Mouse (Mus musculus) stomach, postnatal 0 days (tissue): ENCODE measurements around the gene Gm28230. TPM values are rescaled to one million over a fixed set of nuclear protein-coding genes. Genes with fewer than 3 reads are reported as not detected.
A peak's percentile ranks its signal among the peaks of the same experiment; 100 is the strongest.

Source experiments
- ATAC-seq: fragments of 200-750 bp; cut with Nextera tagmentation; 2 replicates; pipeline ENCODE4 v1.8.0; 2017; ENCODE audit not compliant: low FRiP score, low TSS enrichment
- DNase-seq: peaks from one replicate; pipeline ENCODE4 v3.0.0-alpha.2; 2016; ENCODE audit warnings: low spot score
- H3K27ac ChIP-seq: fragments of 300-500 bp; sonication (generic); replicated peaks from 2 replicates; pipeline ENCODE4 v1.5.1; 2014; ENCODE audit warnings: mild to moderate bottlenecking, control low read depth
- H3K27me3 ChIP-seq: fragments of 300-500 bp; sonication (generic); 2 replicates; pipeline ENCODE4 v1.6.1; 2014; ENCODE audit warnings: low read length; ENCODE audit not compliant: control insufficient read depth, insufficient read depth
- H3K36me3 ChIP-seq: fragments of 300-500 bp; sonication (generic); 2 replicates; pipeline ENCODE4 v1.6.1; 2014; ENCODE audit warnings: low read length, mixed read lengths; ENCODE audit not compliant: control insufficient read depth, insufficient read depth
- H3K4me1 ChIP-seq: fragments of 300-500 bp; sonication (generic); replicated peaks from 2 replicates; pipeline ENCODE4 v1.6.1; 2014; ENCODE audit warnings: antibody characterized with exemption; ENCODE audit not compliant: control insufficient read depth, insufficient read depth
- H3K4me2 ChIP-seq: fragments of 300-500 bp; sonication (generic); replicated peaks from 2 replicates; pipeline ENCODE4 v1.6.1; 2014; ENCODE audit warnings: low read depth, mild to moderate bottlenecking, control low read depth, moderate library complexity
- H3K4me3 ChIP-seq: fragments of 300-500 bp; sonication (generic); 2 replicates; pipeline ENCODE4 v1.5.1; 2014; ENCODE audit warnings: low read depth, low read length, control low read depth
- H3K9ac ChIP-seq: fragments of 300-500 bp; sonication (generic); 2 replicates; pipeline ENCODE4 v1.6.1; 2014; ENCODE audit warnings: mild to moderate bottlenecking, low read length, control low read depth, mixed read lengths
- H3K9me3 ChIP-seq: fragments of 300-500 bp; sonication (generic); 2 replicates; pipeline ENCODE4 v1.6.1; 2016; ENCODE audit warnings: low read length; ENCODE audit not compliant: control insufficient read depth
- CTCF ChIP-seq: IDR thresholded peaks from 2 replicates; pipeline ENCODE4 v1.5.1; 2016; ENCODE audit warnings: antibody characterized with exemption, low read depth, mild to moderate bottlenecking, moderate library complexity
- EP300 ChIP-seq: optimal IDR thresholded peaks from 2 replicates; pipeline ENCODE3; 2016; ENCODE audit warnings: antibody characterized with exemption
- WGBS: fragments of 180-500 bp; shearing (Covaris S2); extraction: QIAGEN DNeasy Blood & Tissue Kit; methylation state at CpG from one replicate; pipeline ENCODE4 v1.1.7; 2014; 5-methylcytosine and 5-hydroxymethylcytosine counted together
- polyA plus RNA-seq: library from polyadenylated mRNA; unstranded; fragments of >200 nt; fragmentation: Nextera tagmentation; extraction: Ambion mirVana; gene quantifications from 2 replicates; pipeline ENCODE4 v1.2.1, GENCODE M21; 2015

Gene Gm28230
- polyA plus RNA-seq, 1 experiment from 2014 or later: not detected

DNA sequence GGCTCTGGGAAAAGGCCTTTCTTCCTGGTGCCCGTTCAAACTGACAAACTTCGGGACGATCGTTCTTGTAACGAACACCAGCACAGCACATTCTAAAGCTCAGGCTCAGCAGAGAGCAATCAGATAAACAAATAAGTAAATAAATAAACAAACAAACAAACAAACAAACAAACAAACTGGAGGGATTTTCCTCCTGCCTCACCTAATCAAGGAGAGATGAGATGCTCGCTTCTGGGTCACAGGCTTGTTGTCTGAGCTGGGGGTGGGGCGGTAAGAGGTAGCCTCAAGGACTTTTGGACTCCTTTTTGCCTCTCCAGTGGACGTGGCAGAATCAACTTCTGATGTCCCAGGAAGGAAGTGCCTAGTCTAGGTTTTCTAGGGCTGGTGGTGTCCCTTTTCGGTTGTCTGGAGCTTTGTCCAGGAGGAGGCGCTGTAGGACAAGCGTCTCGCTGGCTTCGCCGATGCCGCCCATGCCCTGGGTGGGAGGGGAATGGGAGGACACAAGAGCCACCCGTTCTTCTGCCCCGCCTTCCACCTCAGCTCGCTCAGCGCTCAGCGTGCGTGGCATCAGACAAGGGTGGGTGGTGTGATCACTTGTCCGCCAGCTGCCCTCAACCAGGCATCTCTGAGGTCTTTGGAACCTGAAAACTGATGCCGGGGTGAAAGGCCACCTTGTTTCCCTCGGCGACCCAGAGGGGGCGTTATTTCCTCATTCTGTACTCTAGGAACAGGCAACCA lies 10.9 kb upstream of the Gm28230 start:
- no peak for TF ChIP-seq EP300
- peak; percentile 94 for TF ChIP-seq CTCF
- H3K4me2 ChIP-seq: peak overlapping the region; percentile 48
- 4% methylated on average over 26 of the region's 26 CpGs for WGBS
- no peaks in the 10 kb centered on the region for H3K36me3 ChIP-seq
- DNase-seq (peak; percentile 85), ATAC-seq (peak; percentile 78)
- no peak overlapping the region for H3K27ac ChIP-seq
- no peaks in the 10 kb centered on the region for H3K4me1 ChIP-seq
- H3K9me3 ChIP-seq: no peaks in the 10 kb centered on the region
- peaks cover 17% of the 10 kb centered on the region; the same call in 1 of the 2 replicates for H3K27me3 ChIP-seq
- no peak overlapping the region for H3K9ac ChIP-seq
- H3K4me3 ChIP-seq: no peak overlapping the region

DNA sequence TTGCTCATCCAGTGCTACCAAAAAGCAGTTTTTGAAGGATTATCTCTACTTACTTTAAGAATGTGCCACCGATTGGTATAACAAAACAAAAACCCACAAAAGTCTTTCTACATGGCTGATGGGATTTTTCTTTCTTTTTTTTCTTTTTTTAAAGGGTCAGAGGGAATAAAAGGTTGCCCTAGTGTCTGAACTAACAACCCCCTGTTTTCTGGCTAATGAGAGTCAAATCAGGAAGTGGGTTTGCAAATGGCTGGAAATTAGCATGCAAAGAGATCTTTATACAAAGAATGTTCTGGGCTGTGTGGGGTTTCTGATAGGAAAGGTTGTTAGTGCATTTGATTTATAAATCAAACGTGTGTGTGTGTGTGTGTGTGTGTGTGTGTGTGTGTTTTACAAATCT lies 6.1 kb upstream of the Gm28230 start:
- 36% methylated on average over 2 of the region's 2 CpGs for WGBS
- no peaks in the 10 kb centered on the region for H3K4me1 ChIP-seq
- TF ChIP-seq CTCF (no peak), EP300 (no peak)
- H3K9me3 ChIP-seq: no peaks in the 10 kb centered on the region
- DNase-seq (no peak), ATAC-seq (no peak)
- no peak overlapping the region for H3K27ac ChIP-seq
- no peak overlapping the region for H3K9ac ChIP-seq
- no peaks in the 10 kb centered on the region for H3K36me3 ChIP-seq
- no peak overlapping the region for H3K4me3 ChIP-seq
- H3K4me2 ChIP-seq: no peak overlapping the region
- H3K27me3 ChIP-seq: peaks cover 27% of the 10 kb centered on the region; the same call in 1 of the 2 replicates

DNA sequence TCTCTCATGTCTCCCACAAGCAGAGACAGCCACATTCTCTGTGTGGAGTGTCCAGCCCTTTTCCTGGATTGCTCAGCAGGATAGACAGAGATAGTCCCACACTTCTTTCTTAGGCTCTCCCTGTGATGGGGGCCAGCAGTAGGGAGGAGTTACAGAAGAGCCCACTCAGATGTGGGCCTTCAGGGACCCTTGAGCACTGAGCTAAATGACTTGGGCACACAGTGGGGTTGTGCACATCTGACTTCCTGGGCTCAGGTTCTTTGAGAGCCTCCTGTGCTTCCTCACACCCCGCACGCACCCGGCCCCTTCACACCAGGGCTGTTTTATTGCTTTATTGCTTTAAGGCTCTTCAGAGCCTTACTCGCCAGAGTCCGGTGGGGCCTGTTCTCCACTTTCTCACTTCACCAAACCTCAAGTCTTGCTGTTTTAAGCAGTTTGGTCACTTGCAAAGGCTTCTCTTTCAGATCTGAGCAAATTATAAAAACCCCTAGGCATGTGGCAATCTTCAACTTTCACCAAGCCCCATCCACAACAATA lies 5.5 kb upstream of the Gm28230 start:
- Histone ChIP-seq H3K27ac (no peak overlapping the region), H3K4me3 (no peak overlapping the region)
- ATAC-seq: no peak

DNA sequence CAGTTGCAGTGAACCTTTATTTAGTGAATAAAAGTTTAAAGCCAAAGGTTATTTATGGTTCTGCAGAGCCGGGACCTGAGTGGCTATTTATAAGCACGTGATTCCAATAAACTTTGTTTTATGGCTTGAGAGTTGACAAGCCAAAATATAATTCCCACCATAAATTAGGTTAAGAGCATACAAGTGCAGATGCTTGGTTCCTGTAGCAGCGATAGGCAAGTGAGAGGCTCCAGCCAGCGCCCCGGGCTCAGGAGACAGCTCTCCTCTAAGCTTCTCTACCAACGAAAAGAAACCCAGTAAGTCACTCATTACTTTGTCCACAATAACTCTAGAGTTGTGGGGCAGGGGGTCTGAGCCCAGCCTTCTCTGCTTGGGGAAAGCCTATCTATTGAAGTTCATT lies 4.6 kb upstream of the Gm28230 start:
- H3K27ac ChIP-seq: no peak overlapping the region
- no peak overlapping the region for H3K4me3 ChIP-seq
- TF ChIP-seq CTCF (no peak), EP300 (no peak)
- ATAC-seq (no peak), DNase-seq (no peak)
- no peak overlapping the region for H3K4me2 ChIP-seq
- no peak overlapping the region for H3K9ac ChIP-seq
- peaks cover 24% of the 10 kb centered on the region; the same call in 1 of the 2 replicates for H3K27me3 ChIP-seq
- 11% methylated on average over 6 of the region's 6 CpGs for WGBS
- no peaks in the 10 kb centered on the region for H3K4me1 ChIP-seq
- no peaks in the 10 kb centered on the region for H3K36me3 ChIP-seq
- H3K9me3 ChIP-seq: no peaks in the 10 kb centered on the region

More for the DNA sequence above, 5.5 kb upstream of the Gm28230 start:
- H3K9me3 ChIP-seq: no peaks in the 10 kb centered on the region
- WGBS: 28% methylated on average over 5 of the region's 5 CpGs
- H3K4me1 ChIP-seq: no peaks in the 10 kb centered on the region
- H3K4me2 ChIP-seq: no peak overlapping the region
- H3K27me3 ChIP-seq: peaks cover 24% of the 10 kb centered on the region; the same call in 1 of the 2 replicates
- H3K9ac ChIP-seq: no peak overlapping the region
- H3K36me3 ChIP-seq: no peaks in the 10 kb centered on the region
- TF ChIP-seq CTCF (no peak), EP300 (no peak)
- DNase-seq: no peak

DNA sequence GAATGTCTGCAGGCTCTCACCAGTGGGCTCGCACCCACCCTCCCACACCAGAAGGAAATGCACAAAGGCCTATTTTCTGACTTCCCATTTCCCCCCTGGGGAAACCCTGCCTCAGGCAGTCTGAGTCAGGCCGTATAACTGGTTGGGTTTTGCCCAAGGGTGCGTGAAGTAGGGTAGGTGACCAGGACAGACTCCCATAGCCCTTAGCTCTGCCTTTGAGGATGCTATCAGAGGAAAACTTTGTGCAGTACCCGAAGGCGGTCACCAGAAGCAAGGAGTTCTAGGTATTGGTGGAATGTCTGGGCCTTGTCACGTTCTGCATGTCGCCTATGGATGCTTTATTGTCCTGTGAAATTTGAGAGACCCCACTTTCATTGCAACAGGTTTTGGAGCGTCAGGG lies 3.6 kb upstream of the Gm28230 start:
- 29% methylated on average over 8 of the region's 8 CpGs for WGBS
- DNase-seq (no peak), ATAC-seq (no peak)
- peaks cover 24% of the 10 kb centered on the region; the same call in 1 of the 2 replicates for H3K27me3 ChIP-seq
- H3K4me3 ChIP-seq: no peak overlapping the region
- no peak overlapping the region for H3K4me2 ChIP-seq
- no peaks in the 10 kb centered on the region for H3K36me3 ChIP-seq
- H3K4me1 ChIP-seq: no peaks in the 10 kb centered on the region
- TF ChIP-seq EP300 (no peak), CTCF (no peak)
- H3K9me3 ChIP-seq: no peaks in the 10 kb centered on the region
- no peak overlapping the region for H3K27ac ChIP-seq
- no peak overlapping the region for H3K9ac ChIP-seq

DNA sequence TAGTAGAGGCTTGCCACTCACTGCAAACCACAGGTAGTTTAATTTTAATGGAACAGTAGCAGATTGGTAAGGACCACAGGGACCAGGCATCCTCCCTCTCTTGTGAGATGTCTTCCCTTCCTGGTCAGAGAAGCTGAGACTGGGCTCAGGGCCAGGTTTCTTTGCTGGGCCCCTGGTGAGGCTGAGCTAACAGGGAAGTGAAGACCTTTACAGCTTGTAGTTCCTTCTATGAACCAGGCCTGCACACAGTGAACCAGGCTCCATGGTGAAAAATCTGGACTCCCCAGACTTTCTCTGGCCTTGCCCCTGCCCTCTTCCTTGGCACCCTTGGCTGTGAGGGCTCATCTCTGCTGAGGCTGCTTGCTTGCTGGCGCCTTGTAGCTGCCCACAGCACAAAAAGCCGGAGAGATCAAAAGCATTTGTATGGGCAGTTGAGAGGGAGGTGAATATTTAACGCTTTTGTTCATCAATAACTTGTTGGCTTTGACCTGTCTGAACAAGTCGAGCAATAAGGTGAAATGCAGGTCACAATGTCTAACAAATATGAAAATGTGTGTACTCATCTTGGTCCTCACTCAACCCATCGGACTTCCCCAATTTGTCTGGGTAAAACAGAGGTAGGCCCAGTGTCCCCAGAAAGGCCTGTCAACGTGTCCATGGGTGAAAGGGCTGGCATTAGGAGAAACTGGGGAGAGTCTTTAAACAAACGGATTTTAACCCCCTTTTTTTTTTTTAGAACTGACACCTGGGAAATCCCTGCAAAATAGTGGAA lies 2.1 kb upstream of the Gm28230 start:
- Histone ChIP-seq H3K4me2 (no peak overlapping the region), H3K27me3 (peaks cover 24% of the 10 kb centered on the region; the same call in 1 of the 2 replicates), H3K9me3 (no peaks in the 10 kb centered on the region), H3K4me3 (no peak overlapping the region), H3K36me3 (no peaks in the 10 kb centered on the region), H3K4me1 (no peaks in the 10 kb centered on the region), H3K9ac (no peak overlapping the region), H3K27ac (no peak overlapping the region)
- WGBS: 51% methylated on average over 7 of the region's 7 CpGs
- ATAC-seq (no peak), DNase-seq (no peak)
- TF ChIP-seq CTCF: no peak
- TF ChIP-seq EP300: no peak
